Mouse (Mus musculus) liver, embryonic 16.5 days (tissue): ENCODE results near the gene Nhsl2. TPM values are rescaled to one million over a fixed set of nuclear protein-coding genes. Genes with fewer than 3 reads are reported as not detected.
"Not testable (repeated sequence)": the region's sequence is repeated elsewhere in the genome, so short reads cannot be mapped to it uniquely, and the experiment has no call there.

Experiments used
- ATAC-seq: fragments of 200-750 bp; cut with Nextera tagmentation; 2 replicates; pipeline ENCODE4 v1.8.0; 2017; ENCODE audit warnings: low read depth, mild to moderate bottlenecking, moderate number of reproducible peaks, moderate library complexity
- H3K27ac ChIP-seq: fragments of 300-500 bp; sonication (generic); 2 replicates; pipeline ENCODE4 v1.5.1; 2014; ENCODE audit warnings: mild to moderate bottlenecking, low read length
- H3K27me3 ChIP-seq: fragments of 300-500 bp; sonication (generic); 2 replicates; pipeline ENCODE4 v1.6.1; 2014; ENCODE audit warnings: low read depth, low read length, mixed read lengths; ENCODE audit not compliant: control insufficient read depth, insufficient read depth
- H3K36me3 ChIP-seq: fragments of 300-500 bp; sonication (generic); 2 replicates; pipeline ENCODE4 v1.6.1; 2014; ENCODE audit warnings: mild to moderate bottlenecking; ENCODE audit not compliant: control insufficient read depth, insufficient read depth
- H3K4me1 ChIP-seq: fragments of 300-500 bp; sonication (generic); 2 replicates; pipeline ENCODE4 v1.6.1; 2014; ENCODE audit warnings: low read depth, low read length, mixed read lengths; ENCODE audit not compliant: control insufficient read depth
- H3K4me2 ChIP-seq: fragments of 300-500 bp; sonication (generic); 2 replicates; pipeline ENCODE4 v1.6.1; 2014; ENCODE audit warnings: low read depth, low read length, mixed read lengths
- H3K4me3 ChIP-seq: fragments of 300-500 bp; sonication (generic); 2 replicates; pipeline ENCODE4 v1.5.1; 2014; ENCODE audit warnings: low read depth, mild to moderate bottlenecking, low read length
- H3K9ac ChIP-seq: fragments of 300-500 bp; sonication (generic); 2 replicates; pipeline ENCODE4 v1.6.1; 2014; ENCODE audit warnings: low read depth, low read length
- H3K9me3 ChIP-seq: fragments of 300-500 bp; sonication (generic); replicated peaks from 2 replicates; pipeline ENCODE4 v1.6.1; 2016; ENCODE audit warnings: low read length; ENCODE audit not compliant: control insufficient read depth
- WGBS: fragments of 180-500 bp; shearing (Covaris S2); extraction: QIAGEN DNeasy Blood & Tissue Kit; methylation state at CpG from one replicate; pipeline ENCODE4 v1.1.7; 2014; ENCODE audit not compliant: insufficient replicate concordance; 5-methylcytosine and 5-hydroxymethylcytosine counted together
- polyA plus RNA-seq: library from polyadenylated mRNA; unstranded; fragments of >200 nt; fragmentation: Nextera tagmentation; extraction: Ambion mirVana; gene quantifications from 2 replicates; pipeline ENCODE4 v1.2.1, GENCODE M21; 2015

The Nhsl2 gene
- polyA plus RNA-seq, 1 experiment from 2014 or later = 1.7 TPM

- no peak overlapping the region for H3K9ac ChIP-seq
- WGBS = 52% methylated on average over 8 of the region's 8 CpGs
Observed at GRCm38 (mm10) chrX:102085798-102086443, 236.7 kb downstream of the Nhsl2 start.

GRCm38 (mm10) chrX:102090605-102091004, 241.4 kb downstream of the Nhsl2 start:
- no peaks in the 10 kb centered on the region for H3K36me3 ChIP-seq
- H3K27ac ChIP-seq = no peak overlapping the region
- ATAC-seq = no peak
- no peaks in the 10 kb centered on the region for H3K4me1 ChIP-seq
- no peak overlapping the region for H3K4me3 ChIP-seq
- H3K4me2 ChIP-seq = no peak overlapping the region
- WGBS = 61% methylated on average over 3 of the region's 3 CpGs
- no peak overlapping the region for H3K9ac ChIP-seq
- no peaks in the 10 kb centered on the region for H3K9me3 ChIP-seq
- H3K27me3 ChIP-seq = no peaks in the 10 kb centered on the region

More at GRCm38 (mm10) chrX:102085798-102086443, 236.7 kb downstream of the Nhsl2 start:
- Histone ChIP-seq H3K4me2 (no peak overlapping the region), H3K4me1 (no peaks in the 10 kb centered on the region), H3K27ac (no peak overlapping the region), H3K4me3 (no peak overlapping the region), H3K36me3 (no peaks in the 10 kb centered on the region), H3K9me3 (no peaks in the 10 kb centered on the region), H3K27me3 (no peaks in the 10 kb centered on the region)
- peak; percentile 72 for ATAC-seq

- Histone ChIP-seq H3K9me3 (no peaks in the 10 kb centered on the region), H3K36me3 (no peaks in the 10 kb centered on the region), H3K4me2 (no peak overlapping the region), H3K27me3 (no peaks in the 10 kb centered on the region), H3K9ac (no peak overlapping the region), H3K4me3 (no peak overlapping the region), H3K4me1 (no peaks in the 10 kb centered on the region), H3K27ac (no peak overlapping the region)
- ATAC-seq = no peak
- 48% methylated on average over 7 of the region's 7 CpGs for WGBS
Observed at GRCm38 (mm10) chrX:102094381-102094904, 245.3 kb downstream of the Nhsl2 start.

GRCm38 (mm10) chrX:102101886-102102285, 252.7 kb downstream of the Nhsl2 start:
- no peak for ATAC-seq
- Histone ChIP-seq H3K27me3 (no peaks in the 10 kb centered on the region), H3K36me3 (no peaks in the 10 kb centered on the region), H3K4me1 (no peaks in the 10 kb centered on the region), H3K9me3 (no peaks in the 10 kb centered on the region), H3K9ac (no peak overlapping the region), H3K4me3 (no peak overlapping the region), H3K27ac (no peak overlapping the region), H3K4me2 (no peak overlapping the region)
- 56% methylated on average over 7 of the region's 7 CpGs for WGBS

GRCm38 (mm10) chrX:102103830-102104229, 254.6 kb downstream of the Nhsl2 start:
- H3K27me3 ChIP-seq, H3K4me2 ChIP-seq, H3K9ac ChIP-seq, H3K4me1 ChIP-seq, H3K36me3 ChIP-seq, H3K9me3 ChIP-seq, ATAC-seq, H3K4me3 ChIP-seq, H3K27ac ChIP-seq: not testable (repeated sequence)
- WGBS = 33% methylated on average over 2 of the region's 2 CpGs

- ATAC-seq, H3K4me3 ChIP-seq, H3K9ac ChIP-seq, H3K4me2 ChIP-seq, H3K36me3 ChIP-seq, H3K27me3 ChIP-seq, H3K4me1 ChIP-seq, H3K9me3 ChIP-seq, H3K27ac ChIP-seq: not testable (repeated sequence)
- WGBS = 46% methylated on average over 5 of the region's 5 CpGs
Observed at GRCm38 (mm10) chrX:102109349-102109748, 260.2 kb downstream of the Nhsl2 start.

- no peak for ATAC-seq
- Histone ChIP-seq H3K36me3 (no peaks in the 10 kb centered on the region), H3K4me3 (no peak overlapping the region), H3K27ac (no peak overlapping the region), H3K9me3 (no peaks in the 10 kb centered on the region), H3K27me3 (peaks cover 7% of the 10 kb centered on the region), H3K4me2 (no peak overlapping the region), H3K4me1 (peaks cover 2% of the 10 kb centered on the region; the same call in 1 of the 2 replicates), H3K9ac (no peak overlapping the region)
- WGBS = 31% methylated on average over 4 of the region's 4 CpGs
Observed at GRCm38 (mm10) chrX:102115676-102116075, 266.5 kb downstream of the Nhsl2 start.

GRCm38 (mm10) chrX:102119042-102119864, 270.1 kb downstream of the Nhsl2 start, which contains the start of gene Pin4:
TSS of gene Pin4 (plus strand) at chrX:102119447.
- Histone ChIP-seq H3K9me3 (no peaks in the 10 kb centered on the region), H3K36me3 (peaks cover 2% of the 10 kb centered on the region), H3K4me1 (peaks cover 2% of the 10 kb centered on the region; the same call in 1 of the 2 replicates), H3K4me3 (peak within 1 kb of the TSS; percentile 76), H3K27me3 (peaks cover 7% of the 10 kb centered on the region), H3K27ac (no peak within 1 kb of the TSS), H3K4me2 (peak within 1 kb of the TSS; percentile 66), H3K9ac (peak within 1 kb of the TSS; percentile 73)
- ATAC-seq = peak; percentile 99
- 10% methylated on average over 30 of the region's 30 CpGs for WGBS

GRCm38 (mm10) chrX:102121321-102121720, 272.1 kb downstream of the Nhsl2 start:
- H3K27ac ChIP-seq = no peak overlapping the region
- ATAC-seq = no peak
- 60% methylated on average over 2 of the region's 2 CpGs for WGBS

More at GRCm38 (mm10) chrX:102121321-102121720, 272.1 kb downstream of the Nhsl2 start:
- H3K4me2 ChIP-seq = no peak overlapping the region
- H3K4me1 ChIP-seq = peaks cover 2% of the 10 kb centered on the region; the same call in 1 of the 2 replicates
- no peaks in the 10 kb centered on the region; the same call in 1 of the 2 replicates for H3K27me3 ChIP-seq
- no peak overlapping the region for H3K4me3 ChIP-seq
- H3K36me3 ChIP-seq = peaks cover 6% of the 10 kb centered on the region
- H3K9me3 ChIP-seq = no peaks in the 10 kb centered on the region
- no peak overlapping the region for H3K9ac ChIP-seq
